Mouse (Mus musculus) gastrocnemius, adult 2 months (tissue): ENCODE data around the gene Prokr2. TPM values are rescaled to one million over a fixed set of nuclear protein-coding genes. Genes with fewer than 3 reads are reported as not detected.

Source experiments
- DNase-seq: peaks from one replicate; pipeline ENCODE4 v3.0.0; 2022
- H3K27ac ChIP-seq: fragments of 200-600 bp; 2 replicates; pipeline ENCODE4 v1.8.1; 2022; ENCODE audit warnings: mild to moderate bottlenecking
- H3K4me3 ChIP-seq: fragments of 200-600 bp; 2 replicates; pipeline ENCODE4 v1.8.1; 2022; ENCODE audit warnings: mild to moderate bottlenecking, moderate library complexity
- CTCF ChIP-seq: fragments of 200-600 bp; IDR thresholded peaks from 2 replicates; pipeline ENCODE4 v1.8.1; 2022; ENCODE audit warnings: antibody characterized with exemption, mild to moderate bottlenecking, moderate library complexity
- intact Hi-C: fragments of 180-260 bp; cut with DNase I; formaldehyde crosslinking; loops from one replicate; pipeline ENCODE4 v1.15.1; 2025
- total RNA-seq, 2 experiments: library from RNA; stranded (reverse); gene quantifications; 2 replicates each; pipeline ENCODE4 v1.2.3; 2021

Gene Prokr2
- total RNA-seq, 2 experiments from 2014 or later: not detected

DNA sequence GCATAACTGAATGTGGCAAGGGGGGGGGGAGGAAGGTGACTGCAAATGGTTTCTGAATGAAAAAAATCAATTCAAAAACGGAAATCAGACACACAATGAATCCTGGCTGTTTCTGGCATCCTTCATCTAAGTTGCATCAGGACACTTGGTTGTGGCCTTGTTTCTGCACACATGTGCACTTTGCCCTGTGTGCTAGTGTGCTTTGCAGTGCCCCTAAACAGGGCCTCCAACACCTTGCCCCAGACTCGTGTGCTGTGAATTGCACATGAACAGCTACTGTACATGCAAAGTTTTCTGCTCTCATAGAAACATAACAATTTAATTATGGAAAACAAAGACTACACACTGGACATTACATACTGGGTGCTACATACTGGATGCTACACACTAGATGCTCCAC, 2.9 kb downstream of the Prokr2 start:
- TF ChIP-seq CTCF: no peak
- intact Hi-C loops: no loop called here

GRCm38 (mm10) chr2:132379690-132380089, 5.6 kb downstream of the Prokr2 start:
- DNase-seq: no peak
- H3K4me3 ChIP-seq: no peak overlapping the region
- intact Hi-C loops: no loop called here
- H3K27ac ChIP-seq: no peak overlapping the region
- TF ChIP-seq CTCF: no peak

More for the DNA sequence above, 2.9 kb downstream of the Prokr2 start:
- no peak overlapping the region for H3K27ac ChIP-seq
- DNase-seq: no peak
- H3K4me3 ChIP-seq: no peak overlapping the region

DNA sequence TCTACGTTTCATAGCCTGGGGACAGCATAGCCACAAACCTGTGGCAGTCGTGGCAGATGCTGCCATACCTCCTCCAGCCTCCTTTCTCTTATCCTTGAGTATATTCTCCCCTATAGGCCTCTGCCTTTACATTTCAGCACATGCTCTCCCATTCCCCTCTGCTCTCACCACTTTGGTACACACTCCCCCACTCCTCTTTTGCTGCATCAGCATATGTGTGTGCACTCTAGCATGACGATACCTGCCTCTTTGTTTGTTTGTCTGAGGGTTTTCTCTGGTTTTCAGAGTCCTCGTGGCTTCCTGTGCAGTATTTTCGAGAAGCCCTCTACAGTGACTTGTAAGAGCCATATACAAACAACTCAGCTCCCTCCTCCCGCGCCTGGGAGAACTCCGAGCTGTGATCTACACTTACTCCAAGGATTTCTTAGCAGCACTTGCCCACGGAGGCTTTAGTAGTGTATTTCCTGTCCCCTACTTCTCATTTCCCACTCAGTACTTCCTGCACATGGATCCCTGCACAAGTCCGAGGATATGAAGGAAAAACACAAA, 6.6 kb downstream of the Prokr2 start:
- Histone ChIP-seq H3K4me3 (no peak overlapping the region), H3K27ac (no peak overlapping the region)
- DNase-seq: no peak
- TF ChIP-seq CTCF: no peak
- intact Hi-C loops: no loop called here

GRCm38 (mm10) chr2:132377436-132377835, 7.8 kb downstream of the Prokr2 start:
- intact Hi-C loops: no loop called here
- DNase-seq: no peak
- no peak for TF ChIP-seq CTCF
- Histone ChIP-seq H3K4me3 (no peak overlapping the region), H3K27ac (no peak overlapping the region)

GRCm38 (mm10) chr2:132375721-132376120, 9.5 kb downstream of the Prokr2 start:
- intact Hi-C loops: no loop called here
- TF ChIP-seq CTCF: no peak
- no peak overlapping the region for H3K4me3 ChIP-seq
- DNase-seq: no peak
- no peak overlapping the region for H3K27ac ChIP-seq

- TF ChIP-seq CTCF: no peak
- intact Hi-C loops: no loop called here
- H3K4me3 ChIP-seq: no peak overlapping the region
- H3K27ac ChIP-seq: no peak overlapping the region
- no peak for DNase-seq
Observed at GRCm38 (mm10) chr2:132375135-132375534, 10.1 kb downstream of the Prokr2 start.

GRCm38 (mm10) chr2:132373748-132374147, 11.5 kb downstream of the Prokr2 start:
- no peak overlapping the region for H3K4me3 ChIP-seq
- no peak for TF ChIP-seq CTCF
- H3K27ac ChIP-seq: no peak overlapping the region
- intact Hi-C loops: no loop called here
- DNase-seq: no peak

GRCm38 (mm10) chr2:132368433-132368832, 16.8 kb downstream of the Prokr2 start:
- H3K27ac ChIP-seq: no peak overlapping the region
- no peak for TF ChIP-seq CTCF
- intact Hi-C loops: no loop called here
- no peak overlapping the region for H3K4me3 ChIP-seq
- no peak for DNase-seq

DNA sequence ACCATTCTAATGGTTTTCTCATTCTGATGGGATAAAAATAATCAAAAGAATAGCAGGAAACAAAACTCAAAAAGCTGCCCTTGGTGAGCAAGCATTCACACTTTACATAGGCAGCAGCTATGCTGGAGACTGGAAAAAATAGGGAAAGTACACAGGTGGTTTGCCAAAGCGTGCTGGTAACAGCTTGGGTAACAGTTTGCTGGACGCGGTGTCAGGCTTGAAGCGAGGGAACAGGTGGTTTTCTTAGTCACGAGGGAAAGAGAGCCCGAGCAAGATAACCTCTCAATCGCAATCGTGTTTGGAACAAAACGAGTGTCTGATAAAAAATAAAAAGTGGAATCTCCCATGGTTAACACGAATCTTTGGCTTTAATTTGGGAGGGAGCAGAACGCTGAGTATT, 41.4 kb downstream of the Prokr2 start:
- Histone ChIP-seq H3K27ac (no peak overlapping the region), H3K4me3 (no peak overlapping the region)
- intact Hi-C loops: no loop called here
- no peak for DNase-seq
- TF ChIP-seq CTCF: no peak

GRCm38 (mm10) chr2:132341293-132341692, 44.0 kb downstream of the Prokr2 start:
- DNase-seq: no peak
- Histone ChIP-seq H3K4me3 (no peak overlapping the region), H3K27ac (no peak overlapping the region)
- intact Hi-C loops: no loop called here
- TF ChIP-seq CTCF: no peak

DNA sequence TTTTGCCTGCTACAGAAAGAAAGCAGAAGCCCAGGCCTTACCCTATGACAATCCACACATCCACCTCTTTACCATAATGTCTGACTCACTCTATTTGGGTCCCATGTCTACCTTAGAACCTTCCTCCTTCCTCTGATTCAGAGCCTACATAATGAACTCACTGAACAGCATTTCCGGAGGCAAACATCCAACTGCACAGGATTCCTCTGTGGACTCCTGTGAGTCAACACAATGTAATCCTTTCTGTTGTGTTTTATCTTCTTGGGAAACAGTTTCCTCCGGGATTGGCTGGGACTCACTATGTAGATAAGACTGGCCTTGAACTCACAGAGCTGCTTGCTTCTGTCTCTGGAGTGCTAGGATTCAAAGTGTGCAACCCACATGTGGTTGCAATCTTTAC, 44.9 kb downstream of the Prokr2 start:
- intact Hi-C loops: no loop called here
- TF ChIP-seq CTCF: no peak
- Histone ChIP-seq H3K27ac (no peak overlapping the region), H3K4me3 (no peak overlapping the region)
- no peak for DNase-seq

DNA sequence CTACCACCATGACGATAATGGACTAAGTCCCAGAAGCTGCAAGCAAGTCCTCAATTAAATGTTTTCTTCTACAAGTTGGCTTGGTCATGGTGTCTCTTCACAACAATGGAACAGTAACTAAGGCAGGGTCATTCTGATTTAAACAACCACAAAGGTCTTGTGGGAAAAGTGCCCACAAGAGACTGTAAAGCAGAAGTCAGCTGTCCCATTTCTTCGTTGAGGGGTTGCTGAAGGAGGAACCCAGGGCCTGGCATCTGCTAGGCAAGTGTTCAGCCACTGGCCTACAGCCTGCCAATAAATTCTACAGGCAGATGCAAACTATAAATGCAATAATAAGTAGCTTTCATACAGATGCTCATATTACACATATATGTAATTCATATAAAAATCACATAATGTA, 48.0 kb downstream of the Prokr2 start:
- Histone ChIP-seq H3K27ac (no peak overlapping the region), H3K4me3 (no peak overlapping the region)
- intact Hi-C loops: no loop called here
- TF ChIP-seq CTCF: no peak
- DNase-seq: no peak

DNA sequence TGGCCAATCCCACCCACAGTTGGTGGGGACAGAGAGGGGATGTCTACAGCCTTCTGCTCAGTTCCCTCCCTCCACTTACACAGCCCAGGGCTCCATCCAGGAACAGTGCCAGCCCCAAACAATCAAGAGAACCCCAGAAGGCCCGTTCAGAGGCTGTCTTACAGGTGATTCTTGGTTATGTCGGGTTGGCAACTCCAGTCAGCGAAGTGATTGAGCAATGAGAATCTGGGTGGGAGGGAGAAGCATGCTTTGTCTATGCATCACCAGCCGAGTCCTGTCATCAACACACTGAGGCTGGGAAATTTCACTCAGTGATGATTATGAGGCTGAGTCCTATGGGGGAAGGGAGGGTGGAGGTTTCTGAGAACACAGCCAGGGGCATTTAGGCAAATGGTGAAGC, 61.7 kb downstream of the Prokr2 start:
- no peak for TF ChIP-seq CTCF
- no peak for DNase-seq
- intact Hi-C loops: no loop called here
- Histone ChIP-seq H3K4me3 (no peak overlapping the region), H3K27ac (no peak overlapping the region)

DNA sequence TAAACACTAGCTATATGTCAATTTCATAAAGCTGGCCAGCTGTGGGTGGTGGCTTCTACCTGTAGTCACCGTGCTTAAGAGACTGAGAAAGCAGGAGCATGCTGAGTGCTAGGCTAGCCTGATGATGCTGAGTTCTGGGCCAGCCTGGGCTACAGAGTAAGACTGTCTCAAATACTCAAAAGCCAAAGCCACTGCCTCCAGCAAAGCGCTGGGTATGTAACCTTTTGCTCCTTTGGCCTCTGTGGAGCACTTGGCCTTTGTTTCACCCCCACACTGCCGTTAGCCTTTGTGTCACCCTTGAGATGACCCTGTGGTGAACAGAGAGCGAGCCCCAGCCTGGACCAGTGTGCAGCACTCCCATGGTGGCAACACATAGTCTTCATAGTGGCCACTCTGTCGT, 64.7 kb downstream of the Prokr2 start:
- Histone ChIP-seq H3K4me3 (no peak overlapping the region), H3K27ac (no peak overlapping the region)
- no peak for DNase-seq
- intact Hi-C loops: no loop called here
- no peak for TF ChIP-seq CTCF

GRCm38 (mm10) chr2:132317178-132317577, 68.1 kb downstream of the Prokr2 start:
- intact Hi-C loops: no loop called here
- Histone ChIP-seq H3K27ac (no peak overlapping the region), H3K4me3 (no peak overlapping the region)
- TF ChIP-seq CTCF: no peak
- no peak for DNase-seq
